18 mouse cellular contexts compared by ENCODE assay signal in genomic region chr1:36194482-36194881, GRCm38 (mm10). TPM values are rescaled to one million over a fixed set of nuclear protein-coding genes. Genes with fewer than 3 reads are reported as not detected.
DNase-seq lines count a peak whose midpoint lies in the region; ATAC-seq lines count a peak whose summit lies in the region.
"Had no signal": no experiment of that assay in that cellular context is flagged by ENCODE, and none has a peak within 500 bp of the region (broad histone marks: within the 10 kb centered on the region; RNA-seq: fewer than 3 reads in every experiment).

No protein-coding gene starts in this region.

- no peak for ATAC-seq in midbrain, embryonic 11.5 days (ENCODE audit: low FRiP score)
- ATAC-seq in monocyte, adult 5-6 weeks (replicated peaks; ENCODE audit: insufficient number of reproducible peaks, low FRiP score, low TSS enrichment, poor library complexity, severe bottlenecking) = no peak
- ATAC-seq: forebrain, embryonic 13.5 days; forebrain, embryonic 15.5 days; forebrain, postnatal 0 days had no signal

- H3K27me3 ChIP-seq in midbrain, embryonic 11.5 days (ENCODE audit: control insufficient read depth, insufficient read depth, low read length) = no peaks in the 10 kb centered on the region
- no peaks in the 10 kb centered on the region for H3K27me3 ChIP-seq in midbrain, embryonic 10.5 days (ENCODE audit: low read depth, poor library complexity, severe bottlenecking)
- H3K27me3 ChIP-seq: embryonic facial prominence, embryonic 12.5 days; forebrain, embryonic 13.5 days; forebrain, embryonic 15.5 days had no signal

- no peak overlapping the region for H3K4me3 ChIP-seq in midbrain, embryonic 11.5 days (ENCODE audit: low read depth, low read length)
- H3K4me3 ChIP-seq in midbrain, embryonic 10.5 days = no peak overlapping the region
- H3K4me3 ChIP-seq: embryonic facial prominence, embryonic 10.5 days; embryonic facial prominence, embryonic 12.5 days; forebrain, embryonic 13.5 days; forebrain, embryonic 15.5 days had no signal

- no peak overlapping the region for H3K9ac ChIP-seq in midbrain, embryonic 11.5 days (ENCODE audit: low read length)
- H3K9ac ChIP-seq: embryonic facial prominence, embryonic 12.5 days; forebrain, embryonic 13.5 days; forebrain, embryonic 15.5 days; forebrain, postnatal 0 days had no signal

- no peak overlapping the region for H3K4me2 ChIP-seq in midbrain, embryonic 11.5 days
- H3K4me2 ChIP-seq: embryonic facial prominence, embryonic 12.5 days; forebrain, embryonic 13.5 days; forebrain, embryonic 15.5 days had no signal

- peak; percentile 55 for DNase-seq in heart, adult 11 months
- DNase-seq in heart, adult 9 months (ENCODE audit: low spot score in 2 of 2) = no peak
- DNase-seq in midbrain, embryonic 11.5 days (ENCODE audit: low spot score, missing footprints) = peak; percentile 53
- no peak for DNase-seq in midbrain, embryonic 10.5 days (ENCODE audit: low spot score)
- DNase-seq: adrenal gland, adult 2 months; adrenal gland, postnatal 10 days; adrenal gland, postnatal 25 days; cerebellum, adult 11-12 months; cerebellum, adult 2 months; cerebellum, adult 9-10 months; cerebellum, postnatal 10 days; cerebellum, postnatal 25 days; forebrain, postnatal 0 days had no signal

- peaks cover 18% of the 10 kb centered on the region; the same call in 1 of the 2 replicates for H3K36me3 ChIP-seq in midbrain, embryonic 11.5 days (ENCODE audit: control insufficient read depth, insufficient read depth, low read length)
- peaks cover 98% of the 10 kb centered on the region for H3K36me3 ChIP-seq in midbrain, embryonic 10.5 days

- 93% methylated on average over 3 of the region's 3 CpGs for WGBS in midbrain, embryonic 11.5 days
- 96% methylated on average over 3 of the region's 3 CpGs for WGBS in midbrain, embryonic 10.5 days

- H3K27ac ChIP-seq in midbrain, embryonic 11.5 days (ENCODE audit: low read depth, low read length) = no peak overlapping the region
- H3K27ac ChIP-seq in midbrain, embryonic 10.5 days (replicated peaks) = no peak overlapping the region
- H3K27ac ChIP-seq: embryonic facial prominence, embryonic 10.5 days; embryonic facial prominence, embryonic 12.5 days; forebrain, embryonic 13.5 days; forebrain, embryonic 15.5 days had no signal

- H3K4me1 ChIP-seq in midbrain, embryonic 11.5 days (ENCODE audit: control insufficient read depth, insufficient read depth, low read length) = no peaks in the 10 kb centered on the region
- H3K4me1 ChIP-seq in midbrain, embryonic 10.5 days = no peaks in the 10 kb centered on the region
- H3K4me1 ChIP-seq: embryonic facial prominence, embryonic 10.5 days; embryonic facial prominence, embryonic 12.5 days; forebrain, embryonic 13.5 days; forebrain, embryonic 15.5 days had no signal

- no peaks in the 10 kb centered on the region for H3K9me3 ChIP-seq in midbrain, embryonic 11.5 days (ENCODE audit: control insufficient read depth, low read length)
- H3K9me3 ChIP-seq in midbrain, embryonic 10.5 days (replicated peaks) = no peaks in the 10 kb centered on the region
- H3K9me3 ChIP-seq: embryonic facial prominence, embryonic 10.5 days; embryonic facial prominence, embryonic 12.5 days; forebrain, embryonic 13.5 days; forebrain, embryonic 15.5 days had no signal

RNA-seq across cellular contexts. Expression of gene Uggt1, which starts 50.0 kb away (rescaled TPM):
- 80.7 and 83.0 TPM in 2 replicates for polyA plus RNA-seq in midbrain, embryonic 11.5 days (2014; fragmentation: Nextera tagmentation; extraction: Ambion mirVana)
- polyA plus RNA-seq in midbrain, embryonic 10.5 days (2016; fragmentation: Nextera tagmentation; extraction: Ambion mirVana) = 52.5 and 56.9 TPM in 2 replicates
- total RNA-seq in monocyte, adult 5-6 weeks (2017) = 91.2 to 135 TPM (median 106 TPM) in 3 replicates

Comparison
In these comparisons a context has a peak if more than half of its experiments do, and no peak if none do; other contexts are left out.
1. DNase-seq: peak in heart, adult 11 months (single experiment) and midbrain, embryonic 11.5 days (single experiment); none in heart, adult 9 months (0 of 2) and midbrain, embryonic 10.5 days (single experiment).